Mouse (Mus musculus): ENCODE data around the gene Mreg.

Mreg gene

GRCm38 (mm10) chr1:72123434-72124297 is 88.4 kb downstream of the Mreg start:
- peak; percentile 61 for DNase-seq (ENCODE audit: low read depth)

- DNase-seq (ENCODE audit: low read depth), result no peak
Measured at GRCm38 (mm10) chr1:72121608-72122185, 90.4 kb downstream of the Mreg start.

- DNase-seq (ENCODE audit: low read depth), result no peak
Measured at GRCm38 (mm10) chr1:72119981-72120380, 92.1 kb downstream of the Mreg start.

DNA sequence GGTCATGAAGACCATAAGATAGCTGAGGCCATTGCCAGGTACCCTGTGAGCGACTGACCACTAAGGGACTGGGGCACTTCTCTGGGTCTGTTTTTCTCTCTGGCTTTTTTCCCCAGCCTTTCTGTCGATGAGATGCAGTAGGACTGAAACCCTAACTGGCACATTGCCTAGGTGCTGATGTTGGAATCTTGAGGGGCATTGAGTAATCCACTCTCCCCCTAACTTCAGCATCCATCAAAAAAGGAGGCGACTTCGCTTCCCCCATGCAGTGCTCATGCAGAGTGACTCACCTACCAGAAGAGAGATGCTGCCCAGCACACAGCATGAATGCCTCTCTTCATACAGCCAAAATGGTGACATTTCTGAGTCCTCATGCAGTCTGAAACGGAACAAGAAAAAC is 97.9 kb downstream of the Mreg start:
- no peak for DNase-seq (ENCODE audit: low read depth)
